Mouse (Mus musculus): ENCODE data around the gene Robo1. TPM values are rescaled to one million over a fixed set of nuclear protein-coding genes. Genes with fewer than 3 reads are reported as not detected.

Robo1 gene
- polyA plus RNA-seq, 1 experiment = 74.4 TPM

- TF ChIP-seq POLR2A (IDR thresholded peaks at IDR 0.05; ENCODE audit: insufficient read depth, low read depth, low read length) = no peak
- TF ChIP-seq CTCF (IDR thresholded peaks at IDR 0.05; ENCODE audit: insufficient read depth, low read depth, low read length) = no peak
- Histone ChIP-seq H3K4me3 (ENCODE audit: insufficient read depth, low read depth, low read length) (no peak overlapping the region), H3K4me1 (ENCODE audit: control insufficient read depth, insufficient read depth, low read length) (no peaks in the 10 kb centered on the region), H3K27ac (ENCODE audit: insufficient read depth, low read depth, low read length) (no peak overlapping the region)
- WGBS = 90% methylated on average over 2 of the region's 2 CpGs
Observed at GRCm38 (mm10) chr16:73083077-73083476, 775.0 kb downstream of the Robo1 start.
